Mouse (Mus musculus): ENCODE data around the gene Gli2. TPM values are rescaled to one million over a fixed set of nuclear protein-coding genes. Genes with fewer than 3 reads are reported as not detected.

Gli2 gene
- polyA plus RNA-seq, 1 experiment = 1.4 TPM

- TF ChIP-seq CTCF (IDR thresholded peaks at IDR 0.05; ENCODE audit: control insufficient read depth, insufficient read depth, insufficient replicate concordance, low read depth, low read length) (peak; percentile 90; the same call in 1 of the 2 replicates), POLR2A (IDR thresholded peaks at IDR 0.05; ENCODE audit: control insufficient read depth, low read depth, low read length) (no peak)
- H3K27ac ChIP-seq (ENCODE audit: control insufficient read depth, insufficient read depth, low read depth, low read length) = no peak overlapping the region
- H3K4me1 ChIP-seq (ENCODE audit: control insufficient read depth, insufficient read depth, low read length) = peaks cover 2% of the 10 kb centered on the region; the same call in 1 of the 2 replicates
- no peaks in the 10 kb centered on the region for H3K27me3 ChIP-seq (ENCODE audit: control insufficient read depth, insufficient read depth, low read length)
- H3K36me3 ChIP-seq (ENCODE audit: control insufficient read depth, insufficient read depth, low read length) = no peaks in the 10 kb centered on the region
- H3K4me3 ChIP-seq (ENCODE audit: control insufficient read depth, low read depth, low read length) = no peak overlapping the region
Observed at GRCm38 (mm10) chr1:119082231-119082991, 29.0 kb upstream of the Gli2 start.

DNA sequence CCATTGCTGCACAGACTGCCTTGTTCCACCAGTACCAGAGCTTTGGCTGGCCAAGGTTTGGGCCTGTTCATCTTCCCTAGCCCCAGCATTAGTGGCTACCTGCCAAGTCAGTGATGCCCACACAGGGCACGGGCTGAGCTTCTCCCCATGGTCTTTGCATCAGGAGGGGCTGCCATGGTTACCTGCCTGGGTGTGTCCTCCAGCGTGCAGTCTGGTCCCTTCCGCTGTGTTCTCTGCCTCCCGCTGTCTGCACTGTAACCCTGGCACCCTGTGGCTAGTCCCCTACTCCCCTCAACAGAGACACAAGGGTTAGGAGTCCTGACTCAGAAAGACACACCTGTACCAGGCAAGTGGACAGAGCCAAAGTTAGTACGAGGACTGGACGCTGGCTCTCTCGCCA lies 24.5 kb upstream of the Gli2 start:
- no peak overlapping the region for H3K4me3 ChIP-seq (ENCODE audit: control insufficient read depth, low read depth, low read length)
- H3K36me3 ChIP-seq (ENCODE audit: control insufficient read depth, insufficient read depth, low read length) = no peaks in the 10 kb centered on the region
- H3K4me1 ChIP-seq (ENCODE audit: control insufficient read depth, insufficient read depth, low read length) = peaks cover 2% of the 10 kb centered on the region; the same call in 1 of the 2 replicates
- no peaks in the 10 kb centered on the region for H3K27me3 ChIP-seq (ENCODE audit: control insufficient read depth, insufficient read depth, low read length)
- no peak overlapping the region for H3K27ac ChIP-seq (ENCODE audit: control insufficient read depth, insufficient read depth, low read depth, low read length)
- no peak for TF ChIP-seq POLR2A (IDR thresholded peaks at IDR 0.05; ENCODE audit: control insufficient read depth, low read depth, low read length)
- no peak for TF ChIP-seq CTCF (IDR thresholded peaks at IDR 0.05; ENCODE audit: control insufficient read depth, insufficient read depth, insufficient replicate concordance, low read depth, low read length)

GRCm38 (mm10) chr1:119076333-119076732 lies 22.9 kb upstream of the Gli2 start:
- H3K27ac ChIP-seq (ENCODE audit: control insufficient read depth, insufficient read depth, low read depth, low read length) = no peak overlapping the region

GRCm38 (mm10) chr1:119075916-119076315 lies 22.5 kb upstream of the Gli2 start:
- H3K27me3 ChIP-seq (ENCODE audit: control insufficient read depth, insufficient read depth, low read length) = no peaks in the 10 kb centered on the region
- H3K4me3 ChIP-seq (ENCODE audit: control insufficient read depth, low read depth, low read length) = no peak overlapping the region

More at GRCm38 (mm10) chr1:119076333-119076732, 22.9 kb upstream of the Gli2 start:
- TF ChIP-seq POLR2A (IDR thresholded peaks at IDR 0.05; ENCODE audit: control insufficient read depth, low read depth, low read length) (no peak), CTCF (IDR thresholded peaks at IDR 0.05; ENCODE audit: control insufficient read depth, insufficient read depth, insufficient replicate concordance, low read depth, low read length) (no peak)
- Histone ChIP-seq H3K36me3 (ENCODE audit: control insufficient read depth, insufficient read depth, low read length) (no peaks in the 10 kb centered on the region), H3K4me3 (ENCODE audit: control insufficient read depth, low read depth, low read length) (no peak overlapping the region), H3K27me3 (ENCODE audit: control insufficient read depth, insufficient read depth, low read length) (no peaks in the 10 kb centered on the region), H3K4me1 (ENCODE audit: control insufficient read depth, insufficient read depth, low read length) (peaks cover 2% of the 10 kb centered on the region; the same call in 1 of the 2 replicates)

DNA sequence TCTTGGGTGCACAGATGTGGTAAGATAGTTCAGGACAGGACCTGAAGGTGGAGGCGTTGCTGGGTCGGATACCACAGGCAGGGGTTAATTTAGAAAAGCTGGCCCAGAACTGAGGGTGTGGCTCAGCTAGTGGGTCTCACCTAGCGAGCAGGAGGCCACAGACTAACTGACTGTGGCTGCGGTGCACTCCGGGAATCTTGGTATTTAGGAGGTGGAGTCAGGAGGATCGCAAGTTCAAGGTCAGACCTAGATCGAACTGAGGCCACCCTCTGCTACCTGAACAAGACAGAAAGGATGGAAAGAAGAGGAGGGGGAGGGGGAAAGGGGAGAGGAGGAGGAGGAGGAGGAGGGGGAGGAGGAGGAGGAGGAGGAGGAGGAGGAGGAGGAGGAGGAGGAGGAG lies 22.1 kb upstream of the Gli2 start:
- TF ChIP-seq POLR2A (IDR thresholded peaks at IDR 0.05; ENCODE audit: control insufficient read depth, low read depth, low read length) (no peak), CTCF (IDR thresholded peaks at IDR 0.05; ENCODE audit: control insufficient read depth, insufficient read depth, insufficient replicate concordance, low read depth, low read length) (0 out of 2 replicates have a peak, but pooled peaks have one; percentile 4)
- Histone ChIP-seq H3K27ac (ENCODE audit: control insufficient read depth, insufficient read depth, low read depth, low read length) (no peak overlapping the region), H3K4me1 (ENCODE audit: control insufficient read depth, insufficient read depth, low read length) (peaks cover 2% of the 10 kb centered on the region; the same call in 1 of the 2 replicates), H3K4me3 (ENCODE audit: control insufficient read depth, low read depth, low read length) (no peak overlapping the region), H3K27me3 (ENCODE audit: control insufficient read depth, insufficient read depth, low read length) (no peaks in the 10 kb centered on the region), H3K36me3 (ENCODE audit: control insufficient read depth, insufficient read depth, low read length) (no peaks in the 10 kb centered on the region)

More at GRCm38 (mm10) chr1:119075916-119076315, 22.5 kb upstream of the Gli2 start:
- Histone ChIP-seq H3K27ac (ENCODE audit: control insufficient read depth, insufficient read depth, low read depth, low read length) (no peak overlapping the region), H3K4me1 (ENCODE audit: control insufficient read depth, insufficient read depth, low read length) (peaks cover 2% of the 10 kb centered on the region; the same call in 1 of the 2 replicates), H3K36me3 (ENCODE audit: control insufficient read depth, insufficient read depth, low read length) (no peaks in the 10 kb centered on the region)
- no peak for TF ChIP-seq POLR2A (IDR thresholded peaks at IDR 0.05; ENCODE audit: control insufficient read depth, low read depth, low read length)
- no peak for TF ChIP-seq CTCF (IDR thresholded peaks at IDR 0.05; ENCODE audit: control insufficient read depth, insufficient read depth, insufficient replicate concordance, low read depth, low read length)

DNA sequence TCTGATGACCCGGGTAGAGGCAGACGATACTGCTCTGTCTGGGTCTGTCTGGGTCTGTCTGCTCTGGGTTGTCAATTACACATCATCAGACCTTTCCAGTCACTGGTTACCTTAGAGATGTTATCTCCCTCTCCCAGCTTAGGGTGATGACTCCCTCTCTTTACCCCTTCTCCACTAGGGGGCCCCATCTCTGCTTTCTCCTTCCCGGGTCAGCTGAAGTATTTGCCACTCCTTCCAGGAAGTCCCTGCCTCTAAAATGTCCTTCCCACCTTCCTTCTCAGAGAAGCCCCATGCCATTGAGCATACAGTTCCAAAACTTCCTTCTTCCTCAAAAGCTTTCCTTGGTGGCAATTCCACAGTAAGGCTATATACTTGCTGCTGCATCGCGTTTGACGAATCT lies 21.5 kb upstream of the Gli2 start:
- Histone ChIP-seq H3K4me3 (ENCODE audit: control insufficient read depth, low read depth, low read length) (no peak overlapping the region), H3K4me1 (ENCODE audit: control insufficient read depth, insufficient read depth, low read length) (peaks cover 2% of the 10 kb centered on the region; the same call in 1 of the 2 replicates), H3K27me3 (ENCODE audit: control insufficient read depth, insufficient read depth, low read length) (no peaks in the 10 kb centered on the region), H3K36me3 (ENCODE audit: control insufficient read depth, insufficient read depth, low read length) (no peaks in the 10 kb centered on the region), H3K27ac (ENCODE audit: control insufficient read depth, insufficient read depth, low read depth, low read length) (no peak overlapping the region)
- TF ChIP-seq CTCF (IDR thresholded peaks at IDR 0.05; ENCODE audit: control insufficient read depth, insufficient read depth, insufficient replicate concordance, low read depth, low read length) = no peak
- no peak for TF ChIP-seq POLR2A (IDR thresholded peaks at IDR 0.05; ENCODE audit: control insufficient read depth, low read depth, low read length)

DNA sequence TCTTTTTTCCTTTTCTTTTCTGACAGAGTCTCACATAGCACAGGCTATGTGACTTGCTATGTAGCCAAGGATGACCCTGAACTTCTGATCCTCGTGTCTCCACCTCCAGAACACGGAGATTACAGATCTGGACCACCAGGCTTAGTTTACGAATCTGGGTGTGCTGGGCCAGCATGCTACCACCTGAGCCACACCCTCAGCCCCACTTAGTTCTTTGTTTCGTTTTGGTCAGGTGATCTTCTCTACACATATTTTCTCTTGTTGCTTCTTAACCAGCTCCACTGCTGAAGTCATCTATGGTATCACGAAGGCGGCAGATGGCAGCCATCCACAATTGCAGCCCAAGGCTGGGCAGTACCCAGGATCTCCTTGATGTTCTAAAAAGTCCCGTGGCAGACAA lies 20.5 kb upstream of the Gli2 start:
- TF ChIP-seq CTCF (IDR thresholded peaks at IDR 0.05; ENCODE audit: control insufficient read depth, insufficient read depth, insufficient replicate concordance, low read depth, low read length) (no peak), POLR2A (IDR thresholded peaks at IDR 0.05; ENCODE audit: control insufficient read depth, low read depth, low read length) (no peak)
- H3K27me3 ChIP-seq (ENCODE audit: control insufficient read depth, insufficient read depth, low read length) = no peaks in the 10 kb centered on the region
- no peak overlapping the region for H3K27ac ChIP-seq (ENCODE audit: control insufficient read depth, insufficient read depth, low read depth, low read length)
- no peak overlapping the region for H3K4me3 ChIP-seq (ENCODE audit: control insufficient read depth, low read depth, low read length)
- H3K36me3 ChIP-seq (ENCODE audit: control insufficient read depth, insufficient read depth, low read length) = no peaks in the 10 kb centered on the region
- peaks cover 2% of the 10 kb centered on the region; the same call in 1 of the 2 replicates for H3K4me1 ChIP-seq (ENCODE audit: control insufficient read depth, insufficient read depth, low read length)

Measured in testis, adult 2 months (tissue).